Mouse (Mus musculus): ENCODE data around the gene Rhox3h. TPM values are rescaled to one million over a fixed set of nuclear protein-coding genes. Genes with fewer than 3 reads are reported as not detected.

Gene Rhox3h
- not detected in 2 replicates for polyA plus RNA-seq (2012; rRNA removed)

GRCm38 (mm10) chrX:37668664-37669063 lies at the start of gene Rhox3h:
Gene Rhox3h (minus strand): TSS chrX:37668764.

GRCm38 (mm10) chrX:37673177-37673576 lies 4.6 kb upstream of the Rhox3h start, which contains the start of gene Rhox2h:
Gene Rhox2h (minus strand): TSS chrX:37673277.

GRCm38 (mm10) chrX:37651227-37651626 lies 17.3 kb downstream of the Rhox3h start, which contains the start of gene Rhox4g:
Gene Rhox4g (minus strand): TSS chrX:37651327.

GRCm38 (mm10) chrX:37643370-37643769 lies 25.2 kb downstream of the Rhox3h start, which contains the start of gene Rhox2g:
Gene Rhox2g (minus strand): TSS chrX:37643470.

GRCm38 (mm10) chrX:37628512-37628911 lies 40.1 kb downstream of the Rhox3h start, which contains the start of gene Rhox3g:
Gene Rhox3g (minus strand): TSS chrX:37628612.

Other genes starting within 250 kb of the Rhox3h start
- not detected in 2 replicates for gene Rhox4b, start 236.3 kb downstream of the Rhox3h start, polyA plus RNA-seq (2012; rRNA removed)
- gene Rhox2c, start 215.1 kb downstream of the Rhox3h start, polyA plus RNA-seq (2012; rRNA removed) = not detected in 2 replicates
- gene Rhox3c, start 210.2 kb downstream of the Rhox3h start, polyA plus RNA-seq (2012; rRNA removed) = not detected in 2 replicates
- gene Rhox4c, start 188.4 kb downstream of the Rhox3h start, polyA plus RNA-seq (2012; rRNA removed) = not detected in 2 replicates
- gene Rhox2d, start 175.3 kb downstream of the Rhox3h start, polyA plus RNA-seq (2012; rRNA removed) = not detected in 2 replicates
- gene Rhox4d, start 154.4 kb downstream of the Rhox3h start, polyA plus RNA-seq (2012; rRNA removed) = not detected in 2 replicates
- not detected in 2 replicates for gene Rhox2e, start 138.3 kb downstream of the Rhox3h start, polyA plus RNA-seq (2012; rRNA removed)
- gene Rhox3e, start 126.7 kb downstream of the Rhox3h start, polyA plus RNA-seq (2012; rRNA removed) = not detected in 2 replicates
- gene Rhox4e, start 111.4 kb downstream of the Rhox3h start, polyA plus RNA-seq (2012; rRNA removed) = not detected in 2 replicates
- not detected in 2 replicates for gene Rhox2f, start 97.4 kb downstream of the Rhox3h start, polyA plus RNA-seq (2012; rRNA removed)
- not detected in 2 replicates for gene Rhox3f, start 87.8 kb downstream of the Rhox3h start, polyA plus RNA-seq (2012; rRNA removed)
- gene Rhox4f, start 61.1 kb downstream of the Rhox3h start, polyA plus RNA-seq (2012; rRNA removed) = not detected in 2 replicates
- not detected in 2 replicates for gene Rhox3g, start 40.2 kb downstream of the Rhox3h start, polyA plus RNA-seq (2012; rRNA removed)
- gene Rhox2g, start 25.3 kb downstream of the Rhox3h start, polyA plus RNA-seq (2012; rRNA removed) = not detected in 2 replicates
- not detected in 2 replicates for gene Rhox4g, start 17.4 kb downstream of the Rhox3h start, polyA plus RNA-seq (2012; rRNA removed)
- gene Rhox2h, start 4.5 kb upstream of the Rhox3h start, polyA plus RNA-seq (2012; rRNA removed) = not detected in 2 replicates
- gene Rhox5, start 136.1 kb upstream of the Rhox3h start, polyA plus RNA-seq (2012; rRNA removed) = 0.21 TPM in 1 of 2 replicates, not detected in the other
- gene Rhox6, start 158.1 kb upstream of the Rhox3h start, polyA plus RNA-seq (2012; rRNA removed) = not detected in 2 replicates
- gene Rhox7a, start 162.9 kb upstream of the Rhox3h start, polyA plus RNA-seq (2012; rRNA removed) = not detected in 2 replicates
- gene Rhox8, start 210.2 kb upstream of the Rhox3h start, polyA plus RNA-seq (2012; rRNA removed) = not detected in 2 replicates
- gene Rhox7b, start 228.5 kb upstream of the Rhox3h start, polyA plus RNA-seq (2012; rRNA removed) = not detected in 2 replicates
- not detected in 2 replicates for gene Rhox9, start 233.0 kb upstream of the Rhox3h start, polyA plus RNA-seq (2012; rRNA removed)

Measured in colon, adult 2 months (tissue).